Mouse (Mus musculus) lung, postnatal 0 days (tissue): ENCODE results near the gene Cgnl1.

Experiments used
- CTCF ChIP-seq: IDR thresholded peaks from 2 replicates; pipeline ENCODE4 v1.5.1; 2016; ENCODE audit warnings: antibody characterized with exemption, mild to moderate bottlenecking
- EP300 ChIP-seq: IDR thresholded peaks from 2 replicates; pipeline ENCODE4 v1.6.1; 2016; ENCODE audit warnings: antibody characterized with exemption, mild to moderate bottlenecking, control low read depth

DNA sequence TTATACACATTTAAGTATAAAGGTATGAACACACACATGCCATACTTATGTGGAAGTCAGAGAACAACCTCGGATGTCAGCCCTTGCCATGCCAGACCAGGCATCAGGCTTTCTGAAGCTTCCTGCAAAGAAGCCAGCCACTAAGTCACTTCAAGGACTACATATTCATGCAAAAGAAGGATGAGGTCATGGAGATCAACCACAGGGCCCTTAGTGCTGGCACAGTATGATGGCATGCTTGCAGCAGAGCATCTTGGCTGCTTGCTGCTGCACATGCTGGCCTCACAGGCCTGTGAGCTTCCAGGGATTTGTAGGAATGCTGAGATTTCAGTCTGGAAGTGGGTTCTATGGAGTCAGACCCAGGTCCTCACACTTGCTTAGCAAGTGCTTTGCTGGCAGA is 188.6 kb downstream of the Cgnl1 start:
- TF ChIP-seq CTCF: no peak
- TF ChIP-seq EP300: no peak
